In the genomic region with DNA sequence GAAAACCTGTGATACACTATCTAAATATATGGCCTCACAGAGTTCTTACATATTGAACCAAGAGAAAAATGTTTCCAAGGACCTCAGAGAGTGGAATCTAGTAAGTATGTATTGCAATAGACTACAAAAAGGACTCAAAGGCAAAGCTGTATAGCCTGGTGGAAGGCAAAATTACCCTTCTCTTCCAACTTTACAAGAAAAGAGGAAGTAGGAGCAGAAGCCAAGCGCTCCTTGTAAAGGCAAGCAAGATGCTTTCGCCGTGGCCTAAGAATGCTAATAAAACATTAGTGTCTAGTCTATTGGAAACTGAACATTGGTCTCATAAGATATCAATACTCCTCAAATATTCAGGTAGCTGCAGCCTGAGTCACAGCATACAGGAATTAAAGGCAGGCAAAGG, we compare ENCODE assay signal across 29 mouse cellular contexts.
DNase-seq lines count a peak whose midpoint lies in the region; ATAC-seq and TF ChIP-seq lines count a peak whose summit lies in the region.
"Had no signal": no experiment of that assay in that cellular context is flagged by ENCODE, and none has a peak within 500 bp of the region (broad histone marks: within the 10 kb centered on the region; RNA-seq: fewer than 3 reads in every experiment).

No protein-coding gene starts in this region.

- DNase-seq in A20 (ENCODE audit: low read depth, low spot score) (peak; percentile 76), G1E (ENCODE audit: low spot score) (peak; percentile 6)
- DNase-seq in c-Kit-positive CD71-negative TER-119-negative erythroid progenitor cells, embryonic 14.5 days (ENCODE audit: low read depth), result peak; percentile 4
- no peak for DNase-seq in layer of hippocampus, postnatal 25 days (ENCODE audit: extremely low spot score in 1 of 2, low spot score in 1 of 2)
- DNase-seq in Muller cell, postnatal 12 days (ENCODE audit: inconsistent ontology term), result no peak
- no peak for DNase-seq in urinary bladder, adult 2 months (ENCODE audit: low spot score)
- no peak for DNase-seq in right cerebral cortex, postnatal 14 days
- DNase-seq: adrenal gland, postnatal 10 days; cerebellum, adult 18-20 months; cerebellum, adult 9-10 months; cerebellum, postnatal 14 days; embryo, embryonic 11 days; gastrocnemius, postnatal 25 days; heart, adult 18-20 months; heart, postnatal 10 days; heart, postnatal 4 days had no signal

- no peak for TF ChIP-seq CTCF in G1E (IDR thresholded peaks at IDR 0.05; ENCODE audit: low read depth, low read length)

- no peak overlapping the region for H3K4me3 ChIP-seq in G1E (ENCODE audit: low read depth, low read length)
- H3K4me3 ChIP-seq: embryonic facial prominence, embryonic 10.5 days; embryonic facial prominence, embryonic 13.5 days; erythroblast, embryonic 14.5 days; forebrain, embryonic 12.5 days; forebrain, embryonic 15.5 days; heart, embryonic 12.5 days; heart, embryonic 15.5 days; hindbrain, embryonic 12.5 days; hindbrain, embryonic 15.5 days had no signal

- no peaks in the 10 kb centered on the region for H3K36me3 ChIP-seq in G1E (replicated peaks)
- H3K36me3 ChIP-seq: embryonic facial prominence, embryonic 10.5 days; embryonic facial prominence, embryonic 13.5 days; forebrain, embryonic 12.5 days; forebrain, embryonic 15.5 days; heart, embryonic 12.5 days; heart, embryonic 15.5 days; hindbrain, embryonic 12.5 days; hindbrain, embryonic 15.5 days had no signal

- no peaks in the 10 kb centered on the region for H3K9me3 ChIP-seq in G1E (replicated peaks)
- H3K9me3 ChIP-seq: embryonic facial prominence, embryonic 10.5 days; embryonic facial prominence, embryonic 13.5 days; forebrain, embryonic 12.5 days; forebrain, embryonic 15.5 days; heart, embryonic 12.5 days; heart, embryonic 15.5 days; hindbrain, embryonic 12.5 days; hindbrain, embryonic 15.5 days had no signal

- peaks cover 4% of the 10 kb centered on the region; the same call in 1 of the 2 replicates for H3K27me3 ChIP-seq in G1E (ENCODE audit: insufficient read depth, low read length)
- H3K27me3 ChIP-seq: embryonic facial prominence, embryonic 13.5 days; forebrain, embryonic 12.5 days; forebrain, embryonic 15.5 days; heart, embryonic 12.5 days; heart, embryonic 15.5 days; hindbrain, embryonic 12.5 days; hindbrain, embryonic 15.5 days; Patski had no signal

- ATAC-seq in G1E (ENCODE audit: extremely low read depth, insufficient number of reproducible peaks, low FRiP score, poor library complexity, severe bottlenecking), result no peak
- ATAC-seq in megakaryocyte progenitor cell, adult 5-6 weeks (replicated peaks; ENCODE audit: poor library complexity), result peak; percentile 43; the same call in 1 of the 2 replicates
- ATAC-seq: CD4-positive, CD25-positive, alpha-beta regulatory T cell, adult 4 months; forebrain, embryonic 15.5 days; intestine, postnatal 0 days; Patski had no signal

- peaks cover 22% of the 10 kb centered on the region for H3K4me1 ChIP-seq in G1E (ENCODE audit: insufficient read depth, low read depth, low read length)
- H3K4me1 ChIP-seq: embryonic facial prominence, embryonic 13.5 days; forebrain, embryonic 15.5 days; heart, embryonic 12.5 days; heart, embryonic 15.5 days; hindbrain, embryonic 15.5 days had no signal

Comparison
In these comparisons a context has a peak if more than half of its experiments do, and no peak if none do; other contexts are left out.
1. DNase-seq: peak in A20 (single experiment), G1E (single experiment) and c-Kit-positive CD71-negative TER-119-negative erythroid progenitor cells, embryonic 14.5 days (single experiment); none in layer of hippocampus, postnatal 25 days (0 of 2), Muller cell, postnatal 12 days (single experiment), urinary bladder, adult 2 months (single experiment) and right cerebral cortex, postnatal 14 days (single experiment).